Mouse (Mus musculus) regulatory T cell (primary cell): Measurements from ENCODE around the gene Kat2a.

Source experiments
- in situ Hi-C: fragments of 300-600 bp; cut with MboI, MseI; formaldehyde crosslinking; loops from one replicate; pipeline ENCODE4 v1.15.1; 2025; ENCODE audit warnings: high pct_unique_total_duplicates

The Kat2a gene

GRCm38 (mm10) chr11:100711783-100712615 is at the start of gene Kat2a:
TSS of gene Kat2a (minus strand) at chr11:100712465.
- in situ Hi-C loops: no loop called here

DNA sequence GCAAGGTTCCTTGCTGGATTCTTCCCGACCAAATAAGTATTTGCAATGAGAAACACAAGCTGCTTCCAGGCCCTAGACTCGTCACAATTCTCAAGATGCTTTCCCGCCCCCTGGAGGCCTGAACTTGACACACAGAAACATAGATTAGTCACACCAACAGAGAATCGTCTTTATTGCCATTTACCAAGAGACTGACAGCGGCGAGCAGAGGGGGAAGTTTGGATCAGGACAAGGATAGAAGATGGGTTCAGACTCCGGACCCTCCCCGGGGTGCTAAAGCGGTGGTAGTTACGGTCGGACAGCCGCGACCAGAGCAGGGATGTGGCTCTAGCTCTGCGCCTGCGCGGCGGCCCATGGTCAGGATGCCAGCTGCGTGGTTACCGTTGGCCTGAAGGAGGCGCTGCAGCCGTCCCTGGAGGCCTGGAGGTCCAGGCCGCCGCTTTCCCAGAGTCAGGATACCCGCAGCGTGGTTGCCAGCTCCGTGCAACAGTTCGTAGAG is 49.3 kb upstream of the Kat2a start:
- in situ Hi-C loops: no loop called here

DNA sequence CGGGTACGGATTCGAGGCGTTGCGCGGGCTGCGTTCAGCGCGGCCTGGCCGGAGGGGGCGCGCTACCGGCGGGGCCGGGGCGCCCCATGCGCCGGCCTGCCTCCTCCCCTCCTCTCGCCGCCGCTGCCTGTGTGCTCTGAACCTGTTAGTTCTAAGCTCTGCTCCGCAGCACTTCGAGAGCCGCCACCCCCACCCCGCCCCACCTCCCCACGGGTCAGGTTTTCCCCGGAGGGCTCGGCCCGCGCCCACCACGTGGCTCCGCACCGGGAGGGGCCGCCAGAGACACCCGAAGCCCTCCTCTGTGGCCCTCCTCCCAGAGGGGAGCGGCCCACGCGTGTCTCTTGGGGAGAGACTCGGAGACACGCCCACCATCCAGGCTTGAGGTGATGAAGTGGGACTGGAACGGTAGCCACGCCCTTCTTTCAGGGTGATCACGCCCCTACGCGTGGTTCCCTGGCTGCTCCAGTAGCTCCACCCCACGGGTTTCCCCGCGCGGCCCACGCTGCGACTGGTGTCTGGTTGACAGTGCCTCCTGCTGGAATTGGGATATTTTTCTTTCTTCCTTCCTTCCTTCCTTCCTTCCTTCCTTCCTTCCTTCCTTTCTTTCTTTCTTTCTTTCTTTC is 47.5 kb upstream of the Kat2a start, which contains the start of gene Kcnh4:
TSS of gene Kcnh4 (minus strand) at position 332 of the 623 bp plus-strand sequence.
- in situ Hi-C loops: no loop called here

DNA sequence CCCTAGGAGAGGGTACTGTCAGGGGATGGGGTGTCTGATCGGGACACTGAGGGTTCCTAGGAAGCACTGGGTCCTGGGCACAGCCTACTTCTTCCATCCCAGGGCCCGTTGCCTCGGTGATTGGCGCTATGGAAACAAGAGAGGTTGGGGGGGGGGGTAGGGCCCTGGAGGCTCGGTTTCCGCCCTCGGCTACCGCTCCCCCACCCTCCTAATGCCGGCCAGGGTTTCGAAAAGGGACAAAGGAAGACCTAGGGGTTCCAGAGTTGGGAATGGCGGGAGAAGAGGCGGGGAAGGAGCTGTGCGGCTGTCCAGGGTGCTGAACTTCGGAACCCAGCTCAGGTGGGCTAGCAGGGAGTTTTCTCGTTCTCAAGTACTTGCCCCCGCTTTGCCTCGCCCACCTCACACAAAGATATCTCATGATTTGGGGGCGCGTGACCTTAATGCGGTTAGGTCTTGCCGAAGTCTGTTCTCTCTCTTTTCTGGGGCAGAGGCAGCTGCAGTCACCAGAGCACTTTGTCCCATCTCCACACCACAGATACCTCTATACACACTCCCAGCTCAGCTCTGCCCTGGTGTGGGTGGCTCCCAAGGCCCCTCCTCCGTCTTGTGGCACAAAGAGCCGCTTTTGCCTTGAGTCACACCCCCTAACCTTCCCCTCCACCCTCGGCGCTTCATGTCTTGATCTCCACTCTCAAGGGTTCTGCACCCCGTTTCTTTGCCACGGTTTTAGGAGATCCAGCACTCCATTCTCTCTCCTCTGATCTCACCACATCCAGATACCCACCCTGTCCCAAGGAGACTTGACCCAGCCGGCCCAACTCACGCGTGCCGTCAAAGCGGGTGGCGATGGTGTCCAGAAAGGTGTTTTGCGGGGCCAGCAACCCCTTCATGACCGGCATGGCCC is 46.7 kb upstream of the Kat2a start:
- in situ Hi-C loops: no loop called here

DNA sequence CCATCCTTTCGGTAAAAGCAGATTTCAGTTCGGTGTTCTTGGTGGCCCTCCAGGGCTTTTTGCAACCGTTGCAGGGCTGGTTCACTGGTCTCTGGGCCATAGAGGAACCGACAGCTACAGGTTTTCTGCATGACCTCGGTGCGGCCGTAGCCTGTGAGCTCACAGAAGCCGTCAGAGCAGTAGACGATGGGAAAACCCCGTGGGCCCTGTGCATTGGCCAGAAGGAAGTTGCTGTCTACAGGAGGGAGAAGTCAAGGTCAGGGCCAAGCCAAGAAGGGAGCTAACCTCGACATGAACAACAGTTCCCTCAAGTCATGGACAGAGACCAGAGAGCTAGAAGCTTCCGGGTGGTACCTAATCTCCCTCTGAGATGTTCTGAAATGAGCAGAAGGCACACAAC is 45.3 kb upstream of the Kat2a start:
- in situ Hi-C loops: no loop called here

- in situ Hi-C loops: no loop called here
These were observed 44.2 kb upstream of the Kat2a start for GRCm38 (mm10) chr11:100756476-100756875.

DNA sequence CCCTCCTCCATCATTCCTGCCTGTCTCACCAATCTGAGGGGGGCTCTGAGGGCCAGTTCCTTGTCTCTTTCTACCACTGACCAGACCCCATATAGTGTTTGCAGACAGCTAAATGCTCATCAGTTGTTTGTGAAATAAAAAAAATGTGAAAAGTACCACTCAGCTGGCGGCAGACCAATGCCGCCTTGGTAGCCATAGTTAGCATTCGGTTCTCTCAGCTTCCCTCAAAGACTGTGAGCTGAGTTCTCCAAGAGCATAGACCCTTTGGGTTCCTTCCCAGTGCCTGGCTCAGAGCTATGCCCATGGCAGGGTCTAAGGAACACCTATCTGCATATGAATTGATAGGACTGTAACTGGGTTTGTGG is 42.4 kb upstream of the Kat2a start:
- in situ Hi-C loops: no loop called here

GRCm38 (mm10) chr11:100754021-100754692 is 41.9 kb upstream of the Kat2a start:
- in situ Hi-C loops: no loop called here

GRCm38 (mm10) chr11:100752294-100752693 is 40.0 kb upstream of the Kat2a start:
- in situ Hi-C loops: no loop called here

- in situ Hi-C loops: no loop called here
These were observed 37.9 kb upstream of the Kat2a start for GRCm38 (mm10) chr11:100750127-100750526.

DNA sequence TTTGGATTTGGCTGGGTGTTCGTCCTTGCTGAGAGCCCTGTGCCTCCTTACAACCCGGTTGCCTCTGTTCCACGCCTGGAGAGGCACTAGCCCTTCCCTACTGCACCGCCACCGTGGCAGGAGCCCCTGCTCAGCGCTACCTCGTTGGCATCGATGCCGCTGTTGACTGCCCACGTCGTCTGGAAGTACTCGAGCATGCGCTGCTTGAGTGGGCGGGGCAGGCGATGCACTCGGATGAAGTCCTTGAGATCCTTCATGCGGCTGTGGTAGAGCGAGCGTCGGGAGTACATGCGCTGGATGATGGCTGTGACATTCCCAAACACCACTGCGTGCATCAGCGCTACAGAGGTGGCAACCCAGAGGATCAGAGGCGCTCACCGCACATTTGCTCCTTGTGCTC is 37.2 kb upstream of the Kat2a start:
- in situ Hi-C loops: no loop called here

DNA sequence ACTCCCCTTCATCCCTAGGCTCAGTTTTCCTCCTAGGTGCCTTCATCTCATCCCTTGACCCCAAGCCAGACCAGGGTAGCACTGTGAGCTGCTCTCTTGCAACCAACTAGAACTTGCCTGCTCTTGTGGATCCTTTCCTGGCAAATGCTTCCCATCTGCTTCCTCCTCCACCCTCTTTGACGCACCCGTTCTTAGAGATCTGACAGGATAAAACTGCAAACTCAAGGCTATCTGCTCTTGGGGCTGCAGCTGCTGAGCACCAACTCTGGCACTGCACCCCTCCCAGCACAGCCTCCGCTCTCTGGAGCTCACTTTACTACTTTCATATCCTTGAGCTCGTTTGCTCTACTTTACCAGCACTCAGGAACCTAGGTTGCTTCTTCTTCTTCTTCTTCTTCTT is 36.4 kb upstream of the Kat2a start:
- in situ Hi-C loops: no loop called here

GRCm38 (mm10) chr11:100747114-100747513 is 34.8 kb upstream of the Kat2a start:
- in situ Hi-C loops: no loop called here

DNA sequence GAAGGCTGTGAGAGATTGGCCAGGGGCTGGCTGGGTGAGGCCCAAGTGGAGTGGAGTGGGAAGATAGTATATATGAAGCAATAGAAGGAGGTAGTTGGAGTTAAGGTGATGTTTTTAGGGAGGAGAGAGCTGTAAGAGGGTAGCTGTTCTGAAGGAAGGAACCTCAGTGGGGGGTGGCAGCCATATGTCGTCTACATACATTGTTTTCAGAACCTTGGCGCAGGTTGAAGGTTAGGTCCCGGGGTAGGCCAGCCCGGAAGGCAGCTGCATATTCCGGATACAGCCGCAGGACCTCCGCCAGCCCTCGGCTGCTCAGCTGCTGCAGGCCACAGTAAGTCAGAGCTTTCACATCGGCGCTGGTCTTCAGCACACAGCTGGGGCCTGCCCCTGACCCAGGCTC is 34.3 kb upstream of the Kat2a start:
- in situ Hi-C loops: no loop called here

DNA sequence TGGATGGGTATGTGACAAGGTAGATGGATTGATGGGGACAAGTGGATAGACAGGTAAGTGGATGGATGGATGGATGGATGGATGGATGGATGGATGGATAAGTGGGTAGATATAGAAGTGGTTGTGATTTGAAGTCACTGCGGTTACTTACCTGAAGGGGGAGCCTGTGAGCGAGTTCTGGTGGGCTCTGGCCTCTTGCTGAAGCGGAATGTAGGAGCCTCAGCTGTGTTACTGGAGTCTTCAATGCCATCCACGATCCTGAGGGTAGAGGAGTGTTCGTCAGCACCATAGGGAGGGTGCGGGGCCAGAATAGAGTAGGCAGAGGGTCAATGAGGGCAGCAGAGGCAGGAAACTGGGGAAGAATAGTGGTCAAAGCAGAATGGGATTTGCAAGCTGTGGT is 32.8 kb upstream of the Kat2a start:
- in situ Hi-C loops: no loop called here

DNA sequence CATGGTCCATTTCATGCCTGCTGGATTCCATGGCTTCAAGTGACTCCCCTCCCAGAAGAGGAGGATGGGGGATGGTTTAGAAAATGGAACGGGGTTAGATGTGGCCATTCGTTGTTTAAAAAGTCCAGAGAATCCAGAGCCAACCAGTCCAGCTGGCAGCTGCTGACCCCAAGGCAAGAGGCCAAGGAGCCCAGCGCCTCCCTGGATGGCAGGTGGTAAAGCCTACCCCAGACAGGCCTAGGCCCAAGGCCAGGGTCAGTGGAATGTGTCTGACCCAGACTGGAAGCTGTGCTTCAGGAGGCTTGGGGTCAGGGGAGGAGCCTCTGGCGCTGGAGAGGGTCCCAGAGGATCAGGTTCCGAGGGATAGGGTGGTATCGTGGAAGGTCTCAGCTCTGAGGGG is 29.1 kb upstream of the Kat2a start:
- in situ Hi-C loops: no loop called here

DNA sequence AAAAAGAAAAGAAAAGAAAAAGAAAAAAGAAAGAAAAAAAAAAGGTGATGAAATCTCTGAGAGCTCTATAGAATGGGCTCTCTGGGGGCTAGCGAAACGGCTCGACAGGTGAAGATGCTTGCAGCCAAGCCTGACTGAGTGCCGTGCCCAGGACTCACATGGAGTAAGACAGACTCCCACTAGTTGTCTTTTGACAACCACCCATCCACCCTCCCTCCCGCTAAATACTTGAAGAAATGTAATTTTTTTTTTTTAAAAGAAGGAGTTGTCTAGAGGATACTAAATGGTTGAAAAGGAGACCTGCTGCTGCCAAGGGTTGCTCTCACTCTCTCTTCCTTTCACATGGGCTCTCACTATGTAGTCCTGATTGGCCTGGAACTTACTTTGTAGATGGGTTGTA is 26.5 kb upstream of the Kat2a start:
- in situ Hi-C loops: no loop called here

DNA sequence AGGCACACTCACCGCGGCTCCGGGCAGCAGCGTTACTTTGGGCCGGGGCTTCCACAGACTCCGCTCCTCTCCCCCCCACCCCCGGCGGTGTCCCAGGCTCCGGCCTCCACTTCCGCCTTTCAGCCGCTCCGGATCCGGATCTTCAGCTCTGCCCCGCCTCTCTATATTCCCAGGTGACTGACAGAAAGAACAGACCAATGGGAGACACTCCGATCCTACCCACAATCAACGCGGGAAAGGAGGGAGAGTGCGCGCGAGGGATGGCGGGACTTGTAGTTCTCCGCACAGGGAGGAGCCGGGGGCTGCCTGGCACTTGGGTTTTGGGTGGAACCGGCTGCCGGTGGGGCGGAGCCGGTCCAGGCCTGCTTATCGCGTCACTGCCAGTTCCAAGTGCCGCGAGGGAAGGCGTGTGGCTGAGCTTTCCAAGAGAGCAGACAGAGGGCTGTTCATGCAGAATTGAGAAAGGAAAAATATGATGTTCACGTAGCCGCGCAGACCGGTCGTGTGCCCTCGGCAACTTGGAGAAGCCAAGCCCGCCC is 25.9 kb upstream of the Kat2a start, which contains the start of gene Rab5c:
TSS of gene Rab5c (minus strand) at position 150 of the 539 bp plus-strand sequence.
- in situ Hi-C loops: no loop called here

- in situ Hi-C loops: no loop called here
These were observed 25.0 kb upstream of the Kat2a start for GRCm38 (mm10) chr11:100737105-100737733.

DNA sequence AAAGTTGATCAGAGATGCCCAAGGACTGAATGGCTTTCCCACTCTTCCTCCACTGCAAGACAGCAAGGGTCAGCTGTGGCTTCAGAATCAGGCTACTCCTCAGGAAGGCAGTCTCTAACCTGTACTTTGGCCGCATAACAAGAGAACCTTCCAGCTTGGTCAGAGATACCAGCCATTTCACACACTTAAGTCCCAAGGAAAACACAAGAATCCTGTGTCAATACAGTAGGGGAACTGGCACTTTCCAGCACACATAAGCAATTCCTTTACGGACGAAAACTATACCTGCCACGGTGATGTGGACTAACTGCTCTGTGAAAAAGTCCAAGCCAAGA is 24.4 kb upstream of the Kat2a start:
- in situ Hi-C loops: no loop called here
